Mouse (Mus musculus): ENCODE results near the gene Itih5. TPM values are rescaled to one million over a fixed set of nuclear protein-coding genes. Genes with fewer than 3 reads are reported as not detected.

Itih5 gene
- total and polyA plus RNA-seq, 3 experiments = 3.6 to 4.5 (median 4.3) TPM

- 82% methylated on average over 12 of the region's 12 CpGs for WGBS
These were observed 60.1 kb downstream of the Itih5 start for GRCm38 (mm10) chr2:10213468-10213867.

DNA sequence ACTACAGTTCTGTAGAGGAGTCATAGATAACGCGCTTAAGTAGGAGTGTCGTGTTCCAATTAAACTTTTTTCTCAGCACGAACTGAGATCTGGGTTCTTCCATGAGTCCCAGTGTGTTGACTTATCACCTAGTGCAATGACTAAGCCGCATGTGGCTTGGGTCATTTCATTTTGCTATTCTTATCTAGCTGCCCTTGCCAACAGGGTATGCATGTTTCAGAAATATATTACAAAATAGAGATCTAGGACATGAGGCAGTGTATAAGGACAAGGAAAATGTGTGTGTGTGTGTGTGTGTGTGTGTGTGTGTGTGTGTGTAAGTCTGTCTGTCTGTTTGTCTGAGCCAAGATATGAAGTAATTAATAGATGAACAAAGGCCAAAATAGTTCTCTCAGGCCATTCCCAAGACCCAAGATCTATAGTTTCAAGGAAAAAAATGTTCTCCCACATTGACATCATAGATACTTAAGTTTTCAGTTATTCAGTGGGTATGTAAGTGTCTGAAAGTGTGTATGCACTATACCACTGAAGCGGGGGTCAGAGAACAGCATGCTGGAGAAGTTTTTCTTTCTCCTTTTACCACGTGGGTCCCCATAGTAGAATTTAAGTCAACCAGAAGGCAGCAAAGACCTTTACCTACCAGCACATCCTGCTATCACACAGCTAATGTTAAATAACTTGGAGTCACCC is 62.6 kb downstream of the Itih5 start:
- Histone ChIP-seq H3K4me3 (no peak overlapping the region), H3K27me3 (ENCODE audit: control insufficient read depth, insufficient read depth, low read length) (no peaks in the 10 kb centered on the region)
- WGBS = 63% methylated on average over 7 of the region's 7 CpGs

More at GRCm38 (mm10) chr2:10213468-10213867, 60.1 kb downstream of the Itih5 start:
- intact Hi-C loops (cut with DNase I) = no loop called here
- Histone ChIP-seq H3K27me3 (ENCODE audit: control insufficient read depth, insufficient read depth, low read length) (no peaks in the 10 kb centered on the region), H3K4me1 (ENCODE audit: control insufficient read depth, insufficient read depth, low read length) (no peaks in the 10 kb centered on the region), H3K79me2 (replicated peaks; ENCODE audit: control insufficient read depth, insufficient read depth, low read length) (no peaks in the 10 kb centered on the region), H3K9ac (ENCODE audit: low read depth, low read length) (no peak overlapping the region), H3K27ac (no peak overlapping the region), H3K4me3 (no peak overlapping the region), H3K36me3 (ENCODE audit: control insufficient read depth, insufficient read depth, low read length) (no peaks in the 10 kb centered on the region)
- DNase-seq = no peak
- no peak for TF ChIP-seq EP300 (IDR thresholded peaks at IDR 0.05; ENCODE audit: insufficient read depth, low read depth, low read length)
- TF ChIP-seq CTCF (IDR thresholded peaks at IDR 0.05) = no peak
- no peak for TF ChIP-seq POLR2A (IDR thresholded peaks at IDR 0.05; ENCODE audit: insufficient read depth, low read depth, low read length)

GRCm38 (mm10) chr2:10216566-10217247 is 63.3 kb downstream of the Itih5 start:
- intact Hi-C loops (cut with DNase I) = no loop called here
- Histone ChIP-seq H3K27me3 (ENCODE audit: control insufficient read depth, insufficient read depth, low read length) (no peaks in the 10 kb centered on the region), H3K4me3 (no peak overlapping the region), H3K9ac (ENCODE audit: low read depth, low read length) (no peak overlapping the region), H3K4me1 (ENCODE audit: control insufficient read depth, insufficient read depth, low read length) (no peaks in the 10 kb centered on the region), H3K79me2 (replicated peaks; ENCODE audit: control insufficient read depth, insufficient read depth, low read length) (no peaks in the 10 kb centered on the region), H3K27ac (no peak overlapping the region), H3K36me3 (ENCODE audit: control insufficient read depth, insufficient read depth, low read length) (no peaks in the 10 kb centered on the region)
- DNase-seq = peak; percentile 31 to 49
- WGBS = 41% methylated on average over 7 of the region's 7 CpGs
- TF ChIP-seq CTCF (IDR thresholded peaks at IDR 0.05) (no peak), POLR2A (IDR thresholded peaks at IDR 0.05; ENCODE audit: insufficient read depth, low read depth, low read length) (no peak), EP300 (IDR thresholded peaks at IDR 0.05; ENCODE audit: insufficient read depth, low read depth, low read length) (no peak)

More for the DNA sequence above, 62.6 kb downstream of the Itih5 start:
- Histone ChIP-seq H3K79me2 (replicated peaks; ENCODE audit: control insufficient read depth, insufficient read depth, low read length) (no peaks in the 10 kb centered on the region), H3K9ac (ENCODE audit: low read depth, low read length) (no peak overlapping the region), H3K27ac (no peak overlapping the region), H3K4me1 (ENCODE audit: control insufficient read depth, insufficient read depth, low read length) (no peaks in the 10 kb centered on the region), H3K36me3 (ENCODE audit: control insufficient read depth, insufficient read depth, low read length) (no peaks in the 10 kb centered on the region)
- DNase-seq = no peak
- TF ChIP-seq POLR2A (IDR thresholded peaks at IDR 0.05; ENCODE audit: insufficient read depth, low read depth, low read length) (no peak), EP300 (IDR thresholded peaks at IDR 0.05; ENCODE audit: insufficient read depth, low read depth, low read length) (no peak), CTCF (IDR thresholded peaks at IDR 0.05) (no peak)
- intact Hi-C loops (cut with DNase I) = no loop called here

DNA sequence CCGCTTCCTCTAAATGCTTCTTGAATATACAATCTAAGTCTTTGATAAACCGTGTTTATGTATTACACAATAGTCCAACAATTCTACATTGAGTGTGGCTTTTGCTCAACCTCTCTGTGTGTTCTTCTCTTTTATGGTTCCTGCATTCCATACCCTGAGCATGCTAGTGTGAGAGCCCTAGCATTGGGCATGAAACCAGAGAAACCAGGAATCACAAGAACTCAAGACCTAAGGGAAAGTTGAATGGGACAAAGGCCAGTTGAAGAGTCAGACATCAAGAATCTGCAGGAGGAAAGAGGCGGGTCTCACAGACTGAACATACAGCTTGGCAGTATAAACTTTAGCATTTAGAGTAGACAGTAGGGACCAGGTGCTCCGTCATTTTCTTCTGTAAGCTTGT is 68.5 kb downstream of the Itih5 start:
- TF ChIP-seq POLR2A (IDR thresholded peaks at IDR 0.05; ENCODE audit: insufficient read depth, low read depth, low read length) (no peak), EP300 (IDR thresholded peaks at IDR 0.05; ENCODE audit: insufficient read depth, low read depth, low read length) (no peak), CTCF (IDR thresholded peaks at IDR 0.05) (no peak)
- H3K79me2 ChIP-seq (replicated peaks; ENCODE audit: control insufficient read depth, insufficient read depth, low read length) = no peaks in the 10 kb centered on the region
- no peaks in the 10 kb centered on the region for H3K36me3 ChIP-seq (ENCODE audit: control insufficient read depth, insufficient read depth, low read length)
- no peaks in the 10 kb centered on the region for H3K4me1 ChIP-seq (ENCODE audit: control insufficient read depth, insufficient read depth, low read length)
- no peak overlapping the region for H3K4me3 ChIP-seq
- intact Hi-C loops (cut with DNase I) = no loop called here
- WGBS = 75% methylated on average over 4 of the region's 4 CpGs
- H3K9ac ChIP-seq (ENCODE audit: low read depth, low read length) = no peak overlapping the region
- H3K27ac ChIP-seq = no peak overlapping the region
- no peaks in the 10 kb centered on the region for H3K27me3 ChIP-seq (ENCODE audit: control insufficient read depth, insufficient read depth, low read length)
- DNase-seq = no peak

DNA sequence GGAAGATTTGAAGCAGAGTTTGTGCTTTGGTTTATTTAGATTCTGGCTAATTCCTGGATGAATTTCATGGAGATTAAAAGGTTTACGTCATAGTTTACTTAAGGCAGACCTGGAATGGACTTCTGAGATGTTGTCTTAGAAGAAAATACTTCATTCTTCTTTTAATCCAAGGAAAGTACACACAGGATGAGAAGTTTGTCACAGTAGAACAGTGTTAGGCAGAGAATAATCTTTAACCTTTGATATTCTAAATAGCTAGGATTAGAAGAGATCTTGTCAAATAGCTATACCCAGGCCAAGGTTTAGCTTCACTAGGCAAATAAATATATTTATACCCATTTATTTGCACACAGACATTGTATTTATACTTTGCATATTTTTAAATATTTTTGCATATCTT is 73.5 kb downstream of the Itih5 start:
- Histone ChIP-seq H3K27me3 (ENCODE audit: control insufficient read depth, insufficient read depth, low read length) (no peaks in the 10 kb centered on the region), H3K9ac (ENCODE audit: low read depth, low read length) (no peak overlapping the region), H3K27ac (no peak overlapping the region), H3K4me3 (no peak overlapping the region), H3K36me3 (ENCODE audit: control insufficient read depth, insufficient read depth, low read length) (no peaks in the 10 kb centered on the region), H3K79me2 (replicated peaks; ENCODE audit: control insufficient read depth, insufficient read depth, low read length) (no peaks in the 10 kb centered on the region), H3K4me1 (ENCODE audit: control insufficient read depth, insufficient read depth, low read length) (no peaks in the 10 kb centered on the region; the same call in 1 of the 2 replicates)
- 82% methylated on average over 1 of the region's 1 CpGs for WGBS
- TF ChIP-seq POLR2A (IDR thresholded peaks at IDR 0.05; ENCODE audit: insufficient read depth, low read depth, low read length) (no peak), CTCF (IDR thresholded peaks at IDR 0.05) (no peak)
- intact Hi-C loops (cut with DNase I) = no loop called here
- no peak for DNase-seq

DNA sequence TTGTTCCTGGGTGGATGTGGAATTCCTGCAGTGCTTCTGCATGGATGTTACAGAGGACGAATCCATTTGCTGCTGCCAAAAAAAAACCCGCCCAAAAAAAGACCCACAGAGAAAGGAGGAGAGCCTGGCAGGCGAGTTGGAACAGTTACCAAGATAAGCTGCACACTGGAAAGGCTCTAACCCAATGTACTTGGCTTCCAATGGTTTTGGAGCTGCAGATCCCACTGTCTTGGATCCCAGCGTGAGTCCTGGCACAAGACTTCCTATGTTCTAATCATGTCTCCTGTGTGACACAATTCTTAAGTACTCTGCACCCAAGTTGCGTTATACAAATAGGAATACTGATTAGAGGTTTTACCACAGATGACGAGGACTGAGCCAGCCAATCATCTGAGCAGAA is 78.6 kb downstream of the Itih5 start:
- no peak overlapping the region for H3K4me3 ChIP-seq
- no peaks in the 10 kb centered on the region for H3K79me2 ChIP-seq (replicated peaks; ENCODE audit: control insufficient read depth, insufficient read depth, low read length)
- peak in 1 of 2 experiments; percentile 47 for DNase-seq
- H3K9ac ChIP-seq (ENCODE audit: low read depth, low read length) = no peak overlapping the region
- H3K27me3 ChIP-seq (ENCODE audit: control insufficient read depth, insufficient read depth, low read length) = no peaks in the 10 kb centered on the region
- intact Hi-C loops (cut with DNase I) = no loop called here
- WGBS = 39% methylated on average over 6 of the region's 6 CpGs
- no peak for TF ChIP-seq CTCF (IDR thresholded peaks at IDR 0.05)
- TF ChIP-seq POLR2A (IDR thresholded peaks at IDR 0.05; ENCODE audit: insufficient read depth, low read depth, low read length) = no peak
- TF ChIP-seq EP300 (IDR thresholded peaks at IDR 0.05; ENCODE audit: insufficient read depth, low read depth, low read length) = no peak
- H3K4me1 ChIP-seq (ENCODE audit: control insufficient read depth, insufficient read depth, low read length) = no peaks in the 10 kb centered on the region; the same call in 1 of the 2 replicates
- H3K27ac ChIP-seq = no peak overlapping the region
- H3K36me3 ChIP-seq (ENCODE audit: control insufficient read depth, insufficient read depth, low read length) = no peaks in the 10 kb centered on the region
